Mouse (Mus musculus): ENCODE measurements around the gene Selplg. TPM values are rescaled to one million over a fixed set of nuclear protein-coding genes. Genes with fewer than 3 reads are reported as not detected.

The Selplg gene
- total RNA-seq, 2 experiments from 2014 or later = 3.2 to 4.3 TPM

DNA sequence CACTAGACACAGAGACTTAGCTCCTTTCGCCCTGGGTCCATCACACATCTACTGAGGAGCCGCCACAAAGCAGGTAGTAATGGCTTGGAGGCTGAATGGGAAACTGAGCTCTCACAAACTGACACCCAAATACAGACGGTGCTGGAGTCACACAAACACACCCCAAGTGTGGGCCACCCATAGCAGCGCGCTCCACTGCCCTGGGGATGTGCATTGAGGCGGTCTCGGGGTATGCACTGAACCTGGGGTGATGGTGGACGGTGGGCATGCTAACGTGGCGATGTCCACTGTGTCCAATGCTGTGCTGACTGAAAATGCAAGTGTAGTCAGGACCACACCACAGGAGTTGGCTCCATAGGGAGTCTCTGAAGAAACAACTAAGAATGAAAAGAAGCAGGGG, 22.7 kb upstream of the Selplg start:
- DNase-seq (ENCODE audit: low spot score in 2 of 2) = no peak

DNA sequence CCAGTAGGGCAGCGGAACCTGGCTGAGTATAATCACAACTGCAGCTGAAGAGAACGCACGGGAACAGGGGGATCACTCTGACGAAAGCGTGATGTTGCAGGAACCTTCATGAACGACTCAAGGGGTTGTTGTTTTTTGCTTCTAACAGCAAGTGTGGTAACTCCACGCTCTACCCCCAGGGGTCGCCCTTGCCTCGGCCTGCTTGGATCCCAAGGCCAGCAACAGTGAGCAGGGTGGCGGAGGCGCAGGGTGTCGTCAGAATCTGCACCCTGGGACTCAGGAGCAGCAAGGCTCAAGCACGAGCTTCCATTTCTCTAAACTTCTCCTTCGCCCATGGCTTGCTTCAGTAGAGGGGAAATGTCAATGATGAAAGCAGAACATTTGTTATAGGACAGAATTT, 22.1 kb upstream of the Selplg start:
- peak; percentile 80 to 82 for DNase-seq (ENCODE audit: low spot score in 2 of 2)

DNA sequence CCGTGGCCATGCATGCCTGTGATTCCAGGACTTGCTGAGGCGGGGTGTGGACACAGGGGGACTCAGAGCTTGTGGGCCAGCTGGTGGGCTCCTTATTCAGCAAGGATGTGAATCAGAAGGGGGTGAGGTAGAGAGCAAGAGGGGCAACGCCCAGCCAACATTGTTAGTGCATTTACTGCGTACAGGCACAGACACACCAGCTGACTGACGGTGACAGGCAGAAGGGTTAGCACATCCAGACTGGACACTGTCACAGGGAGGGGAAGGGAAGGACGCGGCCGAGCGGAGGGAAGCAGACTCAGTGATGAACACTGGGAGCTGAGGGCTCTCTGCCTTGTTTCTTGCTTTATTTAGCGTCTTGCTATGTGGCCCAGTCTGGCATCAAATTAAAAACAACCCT, 21.1 kb upstream of the Selplg start:
- no peak for DNase-seq (ENCODE audit: low spot score in 2 of 2)

DNA sequence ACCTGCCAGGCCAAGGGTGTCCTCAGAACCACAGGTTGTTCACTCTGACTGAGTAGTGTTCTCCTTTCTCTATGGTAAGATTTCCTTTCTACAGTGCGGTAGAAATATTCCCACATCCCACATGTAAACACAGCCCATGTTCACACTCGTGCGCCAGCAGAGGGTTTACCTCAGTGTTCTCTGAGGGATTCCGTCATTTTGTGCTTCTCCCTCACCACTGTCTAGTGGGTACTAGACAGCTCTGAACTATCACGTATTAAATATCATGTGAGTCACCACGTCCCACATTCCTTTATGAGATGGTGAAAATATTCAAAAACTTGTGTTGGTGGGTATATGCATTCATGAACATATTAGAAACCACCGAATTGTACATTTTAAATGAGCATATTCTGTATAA, 20.0 kb upstream of the Selplg start:
- DNase-seq (ENCODE audit: low spot score in 2 of 2) = no peak

DNA sequence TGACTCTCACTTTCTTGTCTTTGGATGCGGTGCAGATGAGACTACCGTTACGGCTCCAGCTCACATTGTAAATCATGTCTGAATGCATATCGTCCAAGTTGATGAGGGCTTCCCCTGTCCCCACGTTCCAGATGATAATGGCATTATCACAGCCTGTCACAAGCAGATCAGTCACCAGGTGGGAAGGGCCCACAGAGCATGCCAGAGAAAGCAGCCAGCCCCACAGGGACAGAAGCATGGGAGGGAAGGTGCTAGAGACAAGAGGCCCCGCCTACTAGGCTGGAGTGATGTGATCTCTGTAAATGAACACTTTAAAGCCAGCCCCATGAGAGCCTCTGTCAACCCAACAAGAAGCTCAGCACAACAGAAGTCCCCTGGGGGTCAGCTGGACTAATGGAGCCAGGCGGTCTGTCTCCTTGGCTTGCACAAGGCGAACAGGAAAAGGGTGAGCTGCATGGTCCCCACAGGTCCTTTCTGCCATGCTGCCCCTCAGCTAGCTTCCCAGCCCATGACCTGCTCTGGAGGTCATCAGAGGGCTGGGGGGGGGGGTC, 18.3 kb upstream of the Selplg start:
- DNase-seq (ENCODE audit: low spot score in 2 of 2) = no peak

DNA sequence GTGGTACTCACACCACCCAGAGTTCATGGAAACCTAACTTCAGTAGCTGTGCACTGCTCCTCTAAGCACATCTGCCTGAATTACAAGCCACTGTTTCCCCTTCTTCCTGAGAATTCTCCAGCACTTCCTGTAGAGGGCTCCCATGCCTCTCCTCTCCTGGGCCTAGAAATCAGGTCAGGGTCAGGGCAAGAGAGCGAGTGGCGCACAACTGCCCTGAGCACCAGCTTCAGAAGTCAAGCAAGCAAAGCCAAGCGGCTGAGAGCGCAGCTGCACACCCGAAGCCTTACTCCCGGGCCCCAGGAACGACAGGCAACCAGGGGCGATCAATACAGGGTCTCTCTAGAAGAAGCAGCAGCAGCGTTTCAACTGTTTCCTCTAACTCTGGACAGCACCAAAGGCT, 15.2 kb upstream of the Selplg start:
- no peak for DNase-seq (ENCODE audit: low spot score in 2 of 2)

DNA sequence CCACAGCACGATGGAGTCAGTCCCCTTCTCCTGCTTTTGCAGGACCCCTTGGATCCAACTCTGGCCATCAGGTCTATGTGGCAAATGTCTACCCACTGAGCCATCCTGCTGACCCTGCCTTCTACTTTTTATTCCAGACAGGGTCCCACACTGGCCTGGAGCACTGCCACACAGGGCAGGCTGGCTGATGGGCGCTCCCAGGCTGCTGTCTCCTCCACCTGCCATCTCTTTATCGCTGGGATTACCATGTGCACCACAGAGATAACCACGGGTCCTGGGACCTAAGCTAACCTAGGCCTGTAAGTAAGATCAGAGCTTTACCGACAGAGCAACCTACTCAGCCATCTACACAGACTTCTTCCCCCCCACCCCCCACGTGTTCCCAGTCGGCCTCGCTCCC, 14.2 kb upstream of the Selplg start:
- no peak for DNase-seq (ENCODE audit: low spot score in 2 of 2)

DNA sequence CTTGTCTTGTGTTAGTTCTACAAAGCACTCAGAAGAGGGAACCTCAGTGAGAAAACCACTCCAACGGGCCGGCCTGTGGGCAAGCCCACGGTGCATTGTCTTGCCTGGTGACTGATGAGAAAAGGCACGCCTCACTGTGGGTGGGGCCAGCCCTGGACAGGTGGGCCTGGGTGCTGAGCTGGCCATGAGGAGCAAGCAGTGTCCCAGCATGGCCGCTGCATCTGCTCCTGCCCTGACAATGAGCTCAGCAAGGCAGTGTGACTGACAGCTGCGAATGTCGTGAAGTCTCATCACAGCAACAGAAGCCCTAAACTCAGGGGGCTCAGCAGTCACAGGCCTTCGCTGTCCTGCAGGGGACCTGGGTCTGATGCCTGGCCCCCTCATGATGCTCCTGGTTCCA, 13.2 kb upstream of the Selplg start:
- no peak for DNase-seq (ENCODE audit: low spot score in 2 of 2)

DNA sequence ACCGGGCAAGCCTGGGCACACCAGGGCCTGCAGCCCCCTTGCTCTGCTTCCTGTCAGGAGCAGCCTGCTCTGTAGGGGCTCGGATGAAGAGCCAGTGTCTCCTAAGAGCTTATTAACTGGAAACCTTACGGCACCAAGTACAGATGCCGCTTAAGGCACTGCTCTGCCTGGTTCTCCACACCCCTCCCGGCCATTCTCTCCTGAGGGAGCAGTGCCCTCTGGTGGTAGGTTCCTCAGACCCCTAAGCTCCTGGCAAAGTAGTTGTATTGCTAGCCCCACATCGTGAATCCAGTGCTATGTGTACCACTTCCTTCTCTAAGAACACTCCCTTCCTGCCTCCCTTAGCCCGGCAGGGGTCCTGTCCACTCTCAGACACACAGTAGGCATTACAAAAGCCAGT, 12.3 kb upstream of the Selplg start:
- peak in 1 of 2 experiments; percentile 42 for DNase-seq (ENCODE audit: low spot score in 2 of 2)

DNA sequence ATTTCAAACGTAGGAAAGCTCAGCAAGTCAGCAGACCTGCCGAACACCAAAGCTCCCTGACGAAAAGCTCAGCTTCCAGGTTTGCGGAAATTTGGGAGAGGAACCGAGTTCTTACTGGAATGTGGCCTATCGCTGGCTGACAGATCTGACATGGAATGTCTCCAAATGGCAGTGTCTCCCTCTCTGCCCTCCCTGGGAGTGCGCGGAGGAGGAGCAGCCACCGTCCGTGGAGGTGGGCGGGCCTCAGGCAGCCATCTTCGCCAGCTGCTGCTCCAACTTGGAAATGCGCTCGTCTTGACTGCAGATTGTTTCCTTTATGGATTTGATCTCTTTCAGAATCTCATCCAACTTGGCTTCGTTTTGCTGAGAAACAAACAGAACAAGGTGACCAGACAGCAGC, 11.7 kb upstream of the Selplg start:
- DNase-seq (ENCODE audit: low spot score in 2 of 2) = no peak

DNA sequence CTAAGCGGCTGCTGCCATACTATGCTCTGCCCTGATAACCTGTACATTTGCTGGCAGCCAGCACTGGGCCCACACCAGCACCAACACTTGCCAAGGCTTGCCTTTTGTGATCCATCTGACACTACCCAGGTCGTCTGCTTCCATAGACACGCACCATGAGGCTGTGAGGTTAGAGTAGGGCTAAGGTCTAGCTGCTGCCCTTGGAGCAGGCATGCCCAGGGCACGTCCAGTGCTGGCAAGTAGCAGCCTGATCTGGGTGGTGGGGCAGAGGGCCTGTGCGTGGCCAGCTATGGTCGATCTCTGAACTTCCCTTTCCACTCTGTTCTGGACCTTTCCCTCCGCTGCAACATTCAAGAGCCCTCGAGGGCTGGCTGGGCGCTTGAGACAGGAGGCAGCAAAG, 10.5 kb upstream of the Selplg start:
- no peak for DNase-seq (ENCODE audit: low spot score in 2 of 2)

DNA sequence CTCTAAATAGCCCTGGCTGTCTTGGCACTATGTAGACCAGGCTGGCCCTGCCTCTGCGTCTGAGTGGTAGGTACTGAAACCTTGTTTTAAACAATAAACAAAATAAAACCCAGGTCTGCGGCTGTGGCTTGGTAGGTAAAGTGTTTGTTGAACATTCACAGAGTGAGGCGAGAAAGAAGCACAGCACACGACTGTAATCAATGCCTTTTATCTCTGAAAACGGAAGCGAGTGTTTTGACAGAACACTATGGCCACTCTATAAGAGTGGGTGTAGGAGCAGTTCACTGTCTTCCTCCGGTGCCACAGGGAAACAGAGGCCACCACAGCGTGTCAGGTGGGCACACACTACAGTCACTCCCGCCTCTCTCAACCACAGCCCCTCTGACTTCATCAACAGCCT, 9.8 kb upstream of the Selplg start:
- no peak for DNase-seq (ENCODE audit: low spot score in 2 of 2)

DNA sequence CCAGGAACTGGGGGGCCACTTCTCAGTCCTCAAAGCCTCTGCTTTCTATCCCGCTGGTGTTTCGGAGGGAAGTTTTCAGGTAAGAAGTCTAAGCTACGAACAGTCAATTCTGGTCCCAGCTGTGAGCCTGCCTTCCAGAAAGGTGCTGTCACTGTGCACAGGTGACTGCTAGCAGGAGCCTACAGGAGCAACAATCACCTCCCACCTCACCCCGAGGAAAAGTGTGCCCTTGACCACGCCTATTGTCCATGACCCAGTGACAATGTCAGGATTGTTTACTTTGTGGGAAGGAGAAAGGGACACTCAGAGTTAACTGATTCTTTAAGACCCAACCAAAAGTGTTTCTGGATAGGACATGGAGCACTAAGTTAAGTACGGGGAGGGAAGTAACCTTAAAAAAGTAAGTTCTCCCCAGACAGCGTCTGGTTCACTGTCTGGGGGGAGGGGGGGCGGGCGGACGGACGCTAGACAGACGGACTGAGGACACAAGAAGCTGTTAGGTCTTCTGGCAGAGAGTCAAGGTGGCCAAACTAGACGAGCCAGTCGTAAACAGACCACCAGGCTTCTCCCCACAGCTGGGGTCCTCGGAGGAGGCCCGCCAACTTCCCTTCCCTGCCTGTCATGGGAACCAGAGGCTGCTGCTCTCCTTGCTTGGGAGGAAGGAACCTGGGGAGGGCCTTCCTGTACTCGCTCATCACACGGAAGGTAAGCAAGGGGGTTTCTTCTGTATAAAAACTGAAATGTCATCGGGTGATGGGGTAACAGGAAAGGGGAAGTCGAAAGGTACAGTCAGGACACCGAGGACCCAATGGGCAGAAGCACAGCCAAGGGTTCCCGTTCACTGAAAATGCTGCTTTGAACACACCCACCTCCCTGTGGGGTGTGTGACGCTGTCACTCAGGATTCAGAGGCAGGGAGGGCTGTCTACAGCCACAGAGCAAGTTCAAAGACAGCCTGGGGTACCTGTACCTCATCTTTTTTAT, 9.1 kb upstream of the Selplg start:
- DNase-seq (ENCODE audit: low spot score in 2 of 2) = no peak

DNA sequence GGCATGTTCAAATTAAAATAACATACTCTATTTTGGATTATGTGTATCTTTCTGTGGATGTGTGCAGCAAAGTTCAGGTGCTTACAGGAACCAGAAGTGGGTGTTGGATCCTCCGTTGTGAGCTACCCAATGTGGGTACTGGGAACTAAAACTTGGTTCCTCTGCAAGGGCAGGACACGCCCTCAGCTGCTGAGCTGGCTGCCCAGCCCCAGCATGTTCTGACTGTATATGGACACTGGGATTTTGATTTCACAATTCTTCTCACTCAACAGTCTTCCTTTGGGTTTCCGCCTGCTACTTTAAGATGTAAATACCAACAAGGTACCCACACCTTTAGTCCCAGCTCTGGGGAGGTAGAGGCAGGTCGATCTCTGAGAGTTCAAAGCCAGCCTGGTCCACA, 8.0 kb upstream of the Selplg start:
- DNase-seq (ENCODE audit: low spot score in 2 of 2) = no peak

DNA sequence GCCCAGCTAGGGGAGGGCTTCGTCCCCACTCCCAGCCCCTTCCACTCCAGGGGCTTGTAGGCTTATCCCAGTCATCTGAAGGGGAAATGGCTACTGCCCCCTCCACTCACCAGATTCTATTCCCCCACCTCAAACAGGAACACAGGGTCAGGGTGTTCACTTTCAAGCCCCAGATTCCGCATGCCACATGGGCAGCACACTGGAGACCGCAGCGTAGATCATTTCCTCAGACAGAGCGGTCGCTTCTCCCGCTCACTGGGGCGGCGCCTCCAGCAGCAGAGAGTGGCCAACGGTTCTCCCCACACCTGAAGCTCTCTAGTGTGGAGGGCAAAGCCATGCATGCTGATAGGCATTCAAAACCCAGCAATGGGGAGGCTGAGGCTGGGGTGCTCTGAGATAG, 4.5 kb upstream of the Selplg start:
- no peak for DNase-seq (ENCODE audit: low spot score in 2 of 2)

DNA sequence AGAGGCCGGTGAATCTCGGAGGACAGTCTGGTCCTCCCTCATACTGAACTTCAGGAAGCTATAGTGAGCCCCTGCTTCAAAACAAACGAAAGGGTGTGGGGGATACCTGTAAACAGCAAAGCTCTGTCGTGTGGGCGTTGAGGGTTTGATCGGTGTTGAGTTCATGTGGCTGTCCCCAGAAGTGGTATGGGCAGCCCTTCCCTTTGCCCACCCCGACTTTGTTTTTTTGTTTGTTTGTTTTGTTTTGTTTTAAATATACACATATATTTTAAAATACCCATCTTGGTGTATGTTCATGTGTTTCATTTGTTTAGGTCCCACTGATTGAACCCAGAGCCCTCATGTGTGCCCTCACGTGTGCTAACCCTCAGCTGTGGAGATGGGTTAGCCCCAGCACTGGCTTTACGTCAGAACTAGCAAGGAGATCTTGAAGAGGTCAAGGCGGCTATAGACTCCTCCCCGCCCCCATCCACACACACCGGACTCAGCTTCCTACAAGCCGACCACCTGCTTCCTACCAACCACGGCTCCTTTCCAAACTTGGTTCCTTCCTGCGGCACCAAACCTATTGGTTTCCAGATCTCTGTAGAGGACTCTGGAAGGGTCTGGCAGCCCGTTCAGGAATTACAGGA, 988 bp upstream of the Selplg start:
- no peak for DNase-seq (ENCODE audit: low spot score in 2 of 2)

DNA sequence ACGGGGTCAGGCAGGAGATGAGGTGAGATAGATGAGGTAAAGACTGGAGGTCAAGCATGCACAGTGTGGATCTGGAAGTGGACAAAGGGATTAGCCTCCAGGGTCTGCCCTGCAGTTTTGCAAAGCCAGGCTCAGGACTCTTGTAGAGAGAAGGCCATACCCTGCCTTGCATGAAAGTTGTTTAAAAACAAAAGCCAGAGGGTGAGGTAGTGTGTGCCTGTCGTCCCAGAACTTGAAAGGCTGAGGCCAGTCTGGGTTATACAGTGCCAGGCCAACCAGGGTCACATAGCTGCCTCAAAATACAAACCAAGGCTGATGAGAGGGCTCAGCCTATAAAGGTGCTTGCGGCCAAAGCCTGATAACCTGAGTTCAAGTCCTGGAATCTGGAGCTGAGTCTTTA, 703 bp downstream of the Selplg start:
- no peak for DNase-seq (ENCODE audit: low spot score in 2 of 2)

DNA sequence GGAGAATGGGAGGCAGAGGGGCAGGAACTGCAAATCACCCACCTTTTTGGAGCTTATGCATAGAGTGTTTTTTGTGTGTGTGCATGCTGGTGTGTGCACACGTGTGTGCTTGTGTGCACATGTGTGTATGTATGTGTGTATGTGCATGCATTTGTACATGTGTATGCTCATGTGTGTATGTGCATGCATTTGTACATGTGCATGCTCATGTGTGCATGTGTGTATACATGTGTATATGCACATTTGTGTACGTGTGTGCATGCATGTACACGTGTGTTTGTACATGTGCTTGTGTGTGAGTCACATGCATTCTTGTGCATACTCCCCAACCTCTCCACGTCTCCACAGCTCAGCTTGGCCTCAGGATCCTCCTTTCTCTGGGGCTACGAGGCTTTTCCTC, 1.6 kb downstream of the Selplg start:
- DNase-seq (ENCODE audit: low spot score in 2 of 2) = no peak

DNA sequence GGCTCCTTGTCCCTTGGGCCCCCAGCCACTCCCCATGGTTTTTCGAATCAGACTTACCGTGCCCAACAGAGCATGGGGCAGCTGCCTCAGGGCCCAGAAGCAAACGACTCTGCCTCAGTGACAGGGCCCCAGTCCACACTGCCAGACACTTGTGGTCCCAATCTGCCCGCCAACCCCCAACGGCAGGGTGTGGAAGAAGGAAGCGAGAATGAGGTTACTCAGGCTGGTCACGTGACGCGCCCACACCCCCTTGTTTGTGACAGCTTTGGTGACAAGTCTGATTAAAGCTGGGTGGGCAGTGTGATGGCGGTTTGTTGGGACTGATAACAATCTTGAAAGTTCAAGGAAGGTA, 2.2 kb downstream of the Selplg start:
- no peak for DNase-seq (ENCODE audit: low spot score in 2 of 2)

DNA sequence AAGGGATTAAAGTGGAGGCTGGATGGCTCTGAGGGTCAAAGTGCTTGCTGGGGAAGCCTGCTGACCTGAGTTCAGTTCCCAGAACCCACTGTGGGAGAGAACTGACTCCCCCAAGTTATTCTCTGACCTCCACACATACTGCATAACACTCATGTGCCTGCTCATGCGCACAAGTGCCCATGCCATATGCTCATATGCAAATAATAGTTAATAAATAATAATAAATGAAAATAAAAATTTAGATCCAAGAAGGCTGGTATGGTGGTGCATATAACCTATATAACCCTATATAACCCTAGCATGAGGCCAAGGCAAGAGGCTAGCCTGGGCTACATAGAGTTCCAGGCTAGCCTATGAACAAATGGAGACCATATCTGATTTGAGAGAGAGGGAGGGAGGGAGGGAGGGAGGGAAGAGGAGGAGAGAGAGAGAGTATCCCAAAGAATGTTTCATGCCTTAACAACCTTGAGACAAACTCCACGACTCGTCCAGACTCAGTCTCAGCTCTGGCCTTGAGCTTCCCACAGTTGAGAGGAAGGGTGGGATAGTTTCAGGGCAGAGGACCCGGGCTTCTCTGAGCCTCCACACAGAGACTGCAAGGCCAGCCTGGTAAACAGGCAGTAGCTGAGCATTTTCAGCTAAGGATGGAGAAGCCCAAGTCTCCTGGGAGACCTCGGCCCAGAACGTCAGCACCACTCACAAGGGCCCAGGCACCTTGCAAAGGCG, 2.7 kb downstream of the Selplg start:
- DNase-seq (ENCODE audit: low spot score in 2 of 2) = no peak

DNA sequence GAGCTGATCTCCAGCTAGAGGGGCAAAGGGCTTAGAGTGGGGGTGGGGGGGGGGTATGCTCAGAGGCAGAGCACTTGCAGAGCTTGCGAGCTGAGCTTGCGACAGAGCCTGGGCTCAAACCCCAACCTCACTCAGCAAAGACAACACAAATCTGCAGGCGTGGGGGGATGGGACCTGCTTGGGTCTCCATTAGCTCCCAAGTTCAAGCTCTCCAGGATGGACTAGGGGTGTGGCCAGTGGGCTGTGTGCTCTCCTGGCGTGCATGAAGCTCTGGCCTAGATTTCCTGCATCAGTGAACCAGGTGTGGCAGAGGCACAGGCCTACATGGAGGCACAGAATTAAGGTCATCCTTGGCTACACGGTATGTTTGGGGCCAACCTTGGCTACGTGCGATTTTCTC, 4.0 kb downstream of the Selplg start:
- DNase-seq (ENCODE audit: low spot score in 2 of 2) = no peak

DNA sequence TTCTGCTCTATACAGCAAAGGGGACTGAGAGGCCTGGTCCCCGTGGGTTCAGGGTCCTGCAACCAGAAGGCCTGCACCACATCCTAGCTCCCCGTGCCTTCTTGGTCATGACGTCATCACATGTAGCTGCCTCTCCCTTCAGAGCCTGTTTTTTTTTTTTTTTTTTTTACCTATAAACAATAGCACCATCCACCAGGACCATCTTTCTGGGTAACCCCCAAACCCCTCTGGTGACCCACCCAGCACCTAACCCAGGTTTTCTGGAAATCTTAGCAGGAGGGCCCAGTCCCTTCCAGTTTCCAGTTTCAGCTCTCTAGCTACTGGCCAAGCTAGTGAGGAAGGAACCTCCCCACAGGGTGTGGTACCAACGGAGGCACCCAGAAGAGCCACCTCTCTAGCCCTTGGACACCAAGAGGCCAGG, 4.4 kb downstream of the Selplg start:
- no peak for DNase-seq (ENCODE audit: low spot score in 2 of 2)

Data from adrenal gland, postnatal 4 days (tissue).